Mouse (Mus musculus) activated CD4-positive, CD25-positive, alpha-beta regulatory T cell, adult 4 months (primary cell): ENCODE results near the gene Cyp2b19. TPM values are rescaled to one million over a fixed set of nuclear protein-coding genes. Genes with fewer than 3 reads are reported as not detected.
"Not testable (repeated sequence)": the region's sequence is repeated elsewhere in the genome, so short reads cannot be mapped to it uniquely, and the experiment has no call there.

Experiments
- ATAC-seq: one replicate; pipeline ENCODE4 v1.8.0; 2017
- polyA plus RNA-seq, 2 experiments: library from polyadenylated mRNA; unstranded; fragments of 100-300 nt; shearing (Covaris generic); gene quantifications; one replicate each; pipeline ENCODE4 v1.2.1; 2017

Cyp2b19 gene
- polyA plus RNA-seq = not detected

DNA sequence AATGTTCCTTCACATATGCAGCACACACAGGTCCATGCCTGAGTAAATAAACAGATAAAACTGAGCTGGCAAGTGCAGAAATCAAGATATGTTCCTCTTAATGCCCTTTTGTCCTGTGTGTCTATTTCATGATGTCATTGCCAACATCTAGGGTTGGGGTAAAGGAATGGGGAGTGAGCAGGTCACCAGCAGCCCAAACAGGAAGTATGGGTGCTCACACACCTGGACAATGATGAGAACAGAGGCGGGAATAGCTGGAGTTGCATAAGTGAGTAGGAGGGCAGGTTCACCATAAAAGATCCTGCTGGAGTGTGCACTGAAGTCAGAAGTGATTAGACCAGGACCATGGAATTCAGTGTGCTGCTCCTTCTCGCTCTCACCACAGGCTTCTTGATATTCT is at the start of gene Cyp2b19:
TSS of gene Cyp2b19 (plus strand) at position 301 of the 400 bp plus-strand sequence.
- no peak for ATAC-seq

DNA sequence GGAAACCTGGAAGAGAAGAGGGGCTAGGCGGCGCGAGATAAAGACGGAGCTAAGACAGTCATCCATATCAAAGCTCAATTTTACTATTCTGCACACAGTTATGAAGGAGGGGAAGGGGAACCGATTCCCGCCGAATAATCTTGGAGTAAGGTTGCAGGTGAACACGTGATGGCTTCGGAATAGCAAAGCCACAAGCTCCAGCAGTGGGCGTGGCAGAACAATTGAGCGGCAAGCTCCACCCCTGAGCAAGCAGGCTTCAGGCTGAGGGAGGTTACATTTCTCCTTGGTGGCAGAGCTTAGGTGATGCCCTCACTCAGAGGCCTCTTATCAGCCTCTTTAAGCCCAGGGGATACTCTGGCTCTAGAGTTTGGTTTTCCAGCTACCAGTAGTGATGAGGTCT is 45.9 kb upstream of the Cyp2b19 start:
- no peak for ATAC-seq

DNA sequence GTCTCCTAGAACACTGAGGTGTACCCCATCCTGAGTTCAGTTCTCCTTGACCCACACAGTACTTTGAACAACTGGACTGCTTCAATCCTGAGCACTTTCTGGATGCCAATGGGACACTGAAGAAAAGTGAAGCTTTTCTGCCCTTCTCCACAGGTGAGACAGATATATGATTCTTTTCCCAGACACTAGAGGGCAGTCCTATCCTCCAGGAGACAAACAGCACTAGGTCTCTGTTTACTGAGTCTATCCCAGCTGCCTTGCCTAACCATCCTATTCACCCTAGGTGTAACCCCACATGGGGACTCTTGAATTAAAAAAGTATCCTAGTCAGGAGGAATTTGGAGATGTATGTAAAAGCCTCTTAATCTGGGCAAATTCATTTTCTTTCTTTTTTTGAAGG is 18.0 kb upstream of the Cyp2b19 start:
- ATAC-seq = no peak

DNA sequence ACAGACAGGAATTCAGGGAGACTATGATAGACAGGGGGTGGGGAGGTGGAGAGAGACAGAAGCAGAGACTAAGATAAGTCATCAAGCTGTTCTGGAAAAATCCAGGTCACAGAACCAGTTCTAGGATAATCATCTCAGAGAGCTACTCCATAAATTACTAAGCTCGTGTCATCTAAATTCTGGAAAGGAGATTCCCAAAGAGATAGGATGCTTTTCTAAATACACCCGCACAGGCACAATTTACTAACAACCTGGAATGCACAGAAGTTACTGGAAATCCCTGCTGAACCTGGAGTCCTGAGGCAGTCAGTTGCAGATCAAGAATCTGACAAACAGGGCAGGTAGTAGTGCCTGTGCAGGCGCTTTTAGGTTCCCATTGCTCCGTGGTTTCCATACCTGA is 13.0 kb upstream of the Cyp2b19 start:
- no peak for ATAC-seq

DNA sequence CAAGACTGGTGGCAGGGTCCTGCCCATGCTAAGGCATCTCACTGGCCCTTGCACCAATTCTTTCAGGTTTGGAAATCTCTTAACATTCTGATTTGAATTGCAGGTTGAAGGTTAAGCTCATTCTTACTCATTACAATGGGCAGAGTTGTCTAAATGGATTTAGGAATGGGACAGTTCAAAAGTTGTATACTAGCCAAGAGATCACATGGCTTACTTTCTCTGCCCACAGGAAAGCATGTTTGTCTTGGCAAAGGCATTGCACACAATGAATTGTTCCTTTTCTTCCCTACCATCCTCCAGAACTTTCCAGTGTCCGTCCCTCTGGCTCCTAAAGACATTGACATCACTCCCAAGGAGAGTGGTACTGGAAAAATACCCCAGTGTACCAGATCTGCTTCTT is 11.5 kb upstream of the Cyp2b19 start:
- ATAC-seq = no peak

DNA sequence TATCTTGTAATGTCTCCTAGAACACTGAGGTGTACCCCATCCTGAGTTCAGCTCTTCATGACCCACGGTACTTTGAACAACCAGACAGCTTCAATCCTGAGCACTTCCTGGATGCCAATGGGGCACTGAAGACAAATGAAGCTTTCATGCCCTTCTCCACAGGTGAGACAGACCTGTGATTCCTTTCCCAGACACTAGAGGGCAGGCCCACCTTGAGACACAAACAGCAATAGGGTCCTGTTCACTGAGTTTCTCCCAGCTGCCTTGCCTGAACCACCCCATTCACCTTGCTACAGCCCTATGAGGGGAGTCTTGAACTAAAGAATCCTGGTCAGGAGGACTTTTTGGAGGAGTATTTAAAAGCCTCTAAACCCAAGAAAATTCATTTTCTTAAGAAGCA is 10.1 kb downstream of the Cyp2b19 start:
- no peak for ATAC-seq

DNA sequence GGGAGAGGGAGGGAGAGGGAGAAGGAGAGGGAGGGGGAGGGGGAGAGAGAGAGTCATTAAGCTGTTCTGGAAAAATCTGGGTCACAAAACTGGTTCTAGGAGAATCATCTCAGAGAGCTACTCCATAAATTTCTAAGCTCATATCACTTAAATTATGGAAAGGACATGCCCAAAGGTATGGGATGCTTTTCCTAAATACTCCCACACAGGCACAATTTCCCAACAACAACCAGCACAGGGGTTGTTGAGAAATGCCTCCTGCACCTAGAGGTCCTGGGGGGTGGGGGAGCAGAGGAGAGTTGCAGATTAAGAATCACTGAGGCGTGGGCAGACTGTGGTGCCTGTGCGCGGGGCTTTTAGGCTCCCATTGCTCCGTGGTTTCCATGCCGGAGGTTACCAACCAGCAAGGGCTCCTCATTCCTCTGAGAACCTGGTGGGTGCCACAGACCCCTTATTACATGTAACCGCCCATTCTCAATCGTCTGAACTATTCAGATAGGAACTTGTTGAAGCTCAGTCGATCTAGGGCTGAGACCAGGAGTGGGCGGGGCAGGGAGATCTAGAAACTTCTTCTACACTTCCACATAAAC is 13.0 kb downstream of the Cyp2b19 start:
- no peak for ATAC-seq

DNA sequence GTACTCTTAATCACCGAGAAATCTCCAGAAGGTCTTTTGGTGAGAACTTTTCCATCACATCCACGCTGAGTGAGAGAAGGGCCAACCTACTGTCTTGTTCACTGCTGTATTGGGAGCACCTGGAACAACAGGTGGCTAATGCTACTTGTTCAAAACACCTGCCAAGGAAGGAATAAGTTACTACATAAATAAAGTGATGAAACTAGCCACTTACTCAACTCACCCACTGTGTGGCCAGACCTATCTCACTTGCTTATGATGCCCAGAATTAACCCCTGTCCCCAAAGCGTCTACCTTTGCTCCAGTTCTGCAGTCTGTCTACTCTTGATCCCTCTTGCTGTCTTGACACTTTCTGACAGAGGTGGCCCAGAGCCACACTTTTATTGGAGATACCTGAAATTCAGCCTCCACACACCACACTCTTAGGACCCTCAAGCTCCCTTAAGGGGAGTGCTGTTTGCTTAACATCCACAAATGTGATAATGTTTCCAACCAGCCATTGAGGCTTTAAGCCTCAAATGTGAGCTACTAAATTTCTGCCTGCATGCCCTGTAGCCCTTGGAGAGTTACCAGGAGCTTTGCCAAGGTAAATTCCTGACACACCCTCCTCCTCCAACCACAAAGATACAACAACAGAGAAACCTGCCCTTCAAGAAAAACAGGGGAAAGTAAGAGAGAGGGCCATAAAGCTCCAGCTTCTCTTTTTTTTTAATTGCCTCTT is 16.1 kb downstream of the Cyp2b19 start:
- no peak for ATAC-seq

DNA sequence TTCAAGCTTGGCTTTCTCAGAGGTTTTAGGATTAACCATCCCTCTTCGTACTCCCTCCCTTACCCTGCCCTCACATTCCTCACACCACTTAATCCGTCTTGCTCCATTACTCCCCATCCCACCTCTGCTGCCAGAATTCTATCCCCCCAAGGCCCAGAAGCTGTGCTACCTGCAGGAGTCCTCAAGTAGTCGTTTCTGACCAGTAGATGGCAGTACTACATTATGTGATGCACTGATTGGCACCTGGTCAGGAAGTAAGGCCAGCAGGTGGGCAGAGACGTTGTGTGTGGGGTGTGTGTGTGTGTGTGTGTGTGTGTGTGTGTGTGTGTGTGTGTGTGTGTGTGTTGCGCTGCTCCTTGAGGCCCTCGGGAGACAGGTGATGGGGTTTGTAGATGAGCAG is 18.9 kb downstream of the Cyp2b19 start:
- ATAC-seq = no peak

DNA sequence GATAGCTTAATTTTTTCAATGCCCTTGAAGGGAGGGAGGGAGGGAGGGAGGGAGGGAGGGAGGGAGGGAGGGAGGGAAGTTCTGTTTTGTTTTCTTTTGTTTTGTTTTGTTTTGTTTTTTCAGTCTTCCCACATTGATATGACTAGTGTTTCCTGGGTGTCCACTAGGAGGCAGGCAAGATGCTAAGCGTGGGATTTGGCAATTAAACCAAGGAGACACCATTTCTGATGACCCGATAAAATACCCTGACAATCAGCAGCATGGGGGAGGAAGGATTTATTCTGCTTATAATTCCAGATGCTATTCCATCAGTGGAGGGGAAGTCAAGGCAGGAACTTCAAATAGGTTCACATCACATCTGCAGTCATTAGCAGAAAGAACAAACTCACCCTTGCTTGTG is 20.9 kb downstream of the Cyp2b19 start:
- no peak for ATAC-seq

DNA sequence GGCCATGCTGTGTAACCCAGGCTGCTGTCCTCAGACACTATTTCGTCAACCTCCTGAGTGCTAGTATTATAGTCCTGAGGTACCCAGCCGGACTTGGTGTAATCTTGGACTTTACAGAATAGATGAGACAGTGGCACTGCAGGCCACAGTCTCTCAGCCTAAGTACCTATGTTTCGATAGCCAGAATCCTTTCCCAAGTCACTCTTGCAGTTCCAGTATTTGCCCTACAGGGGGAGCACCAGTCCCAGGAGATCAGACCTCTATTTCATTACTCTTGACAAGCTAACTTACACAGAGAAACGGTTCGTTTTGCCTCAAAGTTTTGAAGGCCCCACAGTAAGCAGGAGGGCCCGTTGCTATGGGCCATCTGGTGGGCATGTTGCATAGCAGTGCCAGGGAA is 21.5 kb downstream of the Cyp2b19 start:
- ATAC-seq = no peak

DNA sequence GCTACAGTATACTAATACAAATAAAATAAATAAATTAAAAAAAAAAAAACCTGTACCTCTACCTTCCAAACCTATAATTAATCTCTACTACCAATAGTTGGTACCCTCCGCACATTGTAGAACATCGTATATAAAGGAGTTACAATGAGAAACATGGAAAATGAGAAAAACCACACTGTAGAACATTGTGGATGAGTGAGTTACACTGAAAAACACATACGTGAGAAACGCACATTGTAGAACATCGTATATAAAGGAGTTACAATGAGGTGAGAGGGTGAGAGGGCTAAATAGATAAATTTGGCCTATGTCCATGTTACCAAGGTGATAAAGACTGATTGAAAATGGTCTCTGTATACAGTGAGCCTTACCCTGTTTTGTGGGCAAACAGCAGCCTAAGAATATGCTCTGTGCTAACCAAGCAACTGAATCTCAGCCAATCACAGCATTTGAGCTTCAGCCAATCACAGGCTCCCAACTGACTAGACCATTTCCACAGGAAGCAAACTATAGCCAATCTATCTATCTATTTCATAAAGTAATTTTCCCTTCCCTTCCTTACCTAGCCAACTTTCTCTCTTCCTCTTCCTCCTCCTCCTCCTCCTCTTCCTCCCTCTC is 23.0 kb downstream of the Cyp2b19 start:
- ATAC-seq = peak; percentile 54

DNA sequence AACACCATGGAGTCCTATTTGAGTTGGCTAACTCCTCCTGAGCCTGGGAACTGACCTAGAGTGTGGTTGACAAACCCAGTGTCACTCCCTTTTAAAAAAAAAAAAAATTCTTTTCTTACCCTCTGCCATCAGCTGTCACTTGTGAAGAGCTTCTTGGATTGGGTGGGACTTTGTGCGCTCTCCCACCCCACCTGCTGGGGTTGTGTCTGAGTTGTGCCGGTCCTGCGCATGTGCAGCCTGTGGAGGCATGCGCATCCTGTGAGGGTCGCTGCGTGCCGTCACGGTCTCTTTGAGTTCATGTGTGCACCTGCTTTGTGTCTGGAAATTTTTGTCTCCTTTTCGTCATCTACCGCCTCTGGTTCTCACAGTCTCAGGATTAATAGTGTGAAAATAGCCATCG is 23.6 kb downstream of the Cyp2b19 start:
- no peak for ATAC-seq

DNA sequence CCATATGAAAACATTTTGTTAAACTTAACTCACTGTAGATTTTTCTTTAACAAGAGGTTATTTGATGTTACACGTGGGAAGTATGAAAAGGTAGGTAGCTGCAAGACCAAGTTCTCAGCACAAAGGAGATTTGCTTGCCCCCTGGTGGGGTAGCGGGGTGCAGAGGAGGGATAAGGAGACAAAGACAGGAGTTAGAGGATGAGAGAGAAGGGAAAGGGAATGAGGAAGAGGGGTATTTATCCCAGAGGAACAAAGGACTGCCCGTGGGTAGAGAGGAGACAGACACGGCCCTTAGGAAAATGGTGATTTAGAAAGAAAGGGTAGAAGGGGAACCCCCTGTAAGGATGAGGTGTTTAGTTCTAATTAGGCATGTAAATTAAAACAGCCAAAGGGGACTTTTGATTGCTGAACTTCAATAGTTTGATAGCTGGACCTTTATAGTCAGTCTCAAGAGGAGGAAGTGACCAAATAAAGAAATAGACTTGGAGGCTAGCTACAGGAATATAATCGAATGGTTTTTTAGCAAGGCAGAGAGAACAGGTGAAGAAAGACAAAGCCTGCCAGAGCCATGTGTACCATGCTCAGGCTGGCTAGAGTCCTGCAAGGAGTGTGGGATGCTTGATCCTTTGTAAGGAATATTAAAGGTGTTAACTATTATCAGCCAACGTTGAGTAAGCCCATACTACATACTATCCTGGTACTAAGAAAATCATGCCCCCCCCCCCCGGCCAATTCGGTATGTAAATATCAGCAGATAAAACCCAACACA is 24.2 kb downstream of the Cyp2b19 start:
- no peak for ATAC-seq

DNA sequence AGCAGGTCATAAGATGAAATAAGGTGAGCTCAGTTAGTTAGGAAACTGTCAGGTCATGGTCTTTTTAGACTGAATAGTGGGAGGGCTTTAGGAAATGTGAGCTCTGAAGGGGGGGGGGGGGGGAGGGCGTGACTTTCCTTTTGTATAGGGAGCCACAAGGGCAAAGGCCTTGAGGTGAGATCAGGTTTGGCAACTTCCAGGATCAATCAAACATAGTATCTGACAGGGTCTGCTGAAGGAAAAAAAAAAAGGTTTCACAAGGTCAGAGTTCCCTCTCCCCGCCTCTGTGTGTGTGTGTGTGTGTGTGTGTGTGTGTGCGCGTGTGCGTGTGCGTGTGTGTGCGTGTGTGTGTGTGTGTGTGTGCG is 24.8 kb downstream of the Cyp2b19 start:
- ATAC-seq = no peak

DNA sequence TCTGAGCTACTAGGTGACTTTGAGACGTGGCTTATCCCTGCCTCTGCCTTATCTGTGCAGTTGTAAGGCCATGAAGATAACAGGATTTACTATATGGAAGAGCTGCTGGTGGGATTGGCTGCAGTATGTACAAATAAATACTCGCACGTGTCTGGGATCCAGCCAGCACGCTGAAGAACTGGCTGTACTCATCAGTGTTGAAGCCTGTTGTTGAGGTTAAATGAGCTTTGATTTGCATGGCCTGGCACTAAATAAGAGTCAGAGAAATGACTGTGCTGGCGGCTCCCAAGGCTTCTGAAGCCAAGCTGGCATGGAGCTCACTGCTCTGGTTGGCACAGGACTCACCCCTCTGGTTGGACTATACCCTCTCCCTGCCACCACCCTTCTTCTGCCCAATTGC is 26.2 kb downstream of the Cyp2b19 start:
- no peak for ATAC-seq

DNA sequence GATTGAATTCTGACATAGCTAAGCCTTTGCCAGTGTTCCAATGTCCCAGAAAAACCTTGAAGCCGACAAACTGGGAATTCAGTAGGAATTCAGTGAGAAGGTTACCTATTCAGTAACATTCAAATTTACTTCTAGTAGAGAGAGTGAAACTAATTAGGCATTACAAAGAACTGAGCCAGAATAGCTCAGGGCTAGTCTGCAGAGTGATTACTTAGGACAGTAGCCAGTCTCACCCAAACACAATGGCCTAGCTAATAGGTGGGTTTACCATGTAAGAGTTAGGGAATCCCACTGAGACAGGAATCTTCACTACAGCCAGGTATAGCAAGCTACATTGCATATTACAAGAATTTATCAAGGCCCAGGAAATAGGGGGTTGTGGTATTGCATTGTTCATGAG is 29.1 kb downstream of the Cyp2b19 start:
- ATAC-seq = not testable (repeated sequence)

DNA sequence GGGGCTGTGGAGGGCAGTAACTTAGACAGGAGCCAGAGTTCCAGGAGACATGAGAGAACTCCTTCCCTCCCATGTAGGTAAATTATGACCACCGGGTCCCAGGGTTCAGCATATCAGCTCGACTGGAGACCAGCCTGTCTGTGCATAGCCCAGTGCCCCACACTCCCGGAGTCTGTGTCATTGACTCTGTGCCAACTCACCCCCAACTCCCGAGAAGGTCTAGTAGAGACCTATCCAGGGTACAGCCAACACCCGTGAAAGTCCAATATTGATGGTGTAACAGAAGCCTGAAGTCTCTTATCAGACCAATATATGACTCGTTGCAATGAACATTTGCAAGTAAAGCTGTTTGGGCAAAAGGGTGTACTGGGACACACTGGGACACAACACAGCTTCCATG is 33.0 kb downstream of the Cyp2b19 start:
- ATAC-seq = no peak

DNA sequence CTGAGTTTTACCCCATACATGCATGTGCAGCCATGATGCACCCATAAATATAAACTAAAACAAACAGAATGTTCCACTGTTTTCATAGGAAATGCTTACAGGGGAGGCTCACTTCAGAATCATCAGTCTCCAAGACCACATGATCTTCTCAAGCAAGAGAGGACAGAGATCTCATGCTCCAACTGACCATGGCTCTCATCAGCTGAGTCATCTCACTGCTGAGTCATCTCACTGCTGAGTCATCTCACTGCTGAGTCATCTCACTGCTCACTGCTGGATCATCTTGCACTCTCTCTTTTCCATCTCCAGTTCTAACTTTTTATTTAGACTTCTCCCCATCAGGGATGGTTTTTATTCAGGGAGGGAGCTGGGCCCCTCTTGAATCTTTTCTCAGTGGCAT is 43.2 kb downstream of the Cyp2b19 start:
- no peak for ATAC-seq

DNA sequence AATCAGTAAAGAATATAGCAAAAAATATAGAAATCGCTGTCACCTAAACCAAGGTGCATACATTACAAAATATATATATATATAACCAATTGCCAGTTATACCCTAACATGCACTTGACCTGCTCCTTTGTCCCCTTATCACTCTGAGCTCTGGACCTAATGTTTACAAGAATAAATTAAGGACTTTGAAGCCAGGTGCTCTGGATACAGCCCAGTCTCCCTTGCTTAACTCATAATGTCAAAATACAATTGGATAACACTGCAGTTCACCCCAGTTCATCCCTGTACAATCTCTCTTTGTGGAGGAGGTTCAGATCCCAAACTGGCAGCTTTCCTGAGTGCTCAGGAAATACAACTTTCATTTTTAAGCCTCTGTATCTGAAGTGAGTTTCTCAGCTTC is 44.1 kb downstream of the Cyp2b19 start:
- ATAC-seq = no peak

DNA sequence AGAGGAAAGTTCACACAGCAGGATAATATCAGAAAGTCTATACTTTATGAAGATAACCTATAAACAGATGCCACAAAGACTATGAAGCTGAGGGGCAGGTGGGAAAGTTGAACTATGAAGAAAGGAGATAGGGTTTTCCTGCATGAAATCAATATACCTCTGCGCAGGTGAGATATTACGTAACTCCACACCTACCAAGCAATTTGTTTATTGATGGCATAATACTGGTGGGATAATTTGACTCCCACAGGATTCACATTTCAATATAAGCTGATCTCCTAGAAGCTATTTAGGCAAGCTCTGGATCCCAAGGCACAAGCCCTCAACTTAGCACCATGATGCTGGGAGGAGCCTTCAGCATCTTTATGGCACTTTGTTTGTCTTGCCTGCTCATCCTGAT is 51.6 kb downstream of the Cyp2b19 start, which contains the start of gene Cyp2g1:
TSS of gene Cyp2g1 (plus strand) at position 301 of the 400 bp plus-strand sequence.
- no peak for ATAC-seq
